Mouse (Mus musculus): ENCODE results near the gene Syn3.
"Not testable (repeated sequence)": the region's sequence is repeated elsewhere in the genome, so short reads cannot be mapped to it uniquely, and the experiment has no call there.

Syn3 gene

DNA sequence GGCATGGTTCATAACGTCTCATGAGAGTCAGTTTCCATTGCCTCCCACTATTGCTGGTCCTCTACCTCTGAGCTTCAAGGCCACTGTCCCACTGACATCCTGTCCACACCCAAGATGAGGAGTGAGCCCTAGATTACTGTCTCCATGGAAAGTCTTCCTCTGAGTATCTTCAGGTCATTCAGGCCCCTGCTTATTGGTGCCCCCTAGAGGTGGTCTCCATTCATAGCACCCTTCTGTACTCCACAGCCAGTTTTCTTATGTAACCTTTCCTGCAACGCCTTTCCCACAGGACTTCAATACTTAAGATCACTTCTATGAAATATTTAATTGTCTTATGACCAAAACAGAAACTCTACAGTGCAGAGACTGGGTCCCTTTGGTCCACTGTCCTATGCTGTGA is 80.4 kb downstream of the Syn3 start:
- DNase-seq (ENCODE audit: low read depth, low spot score): no peak

- DNase-seq (ENCODE audit: low read depth, low spot score): no peak
Measured at GRCm38 (mm10) chr10:86416806-86417205, 81.9 kb downstream of the Syn3 start.

- no peak for DNase-seq (ENCODE audit: low read depth, low spot score)
Measured at GRCm38 (mm10) chr10:86410868-86411267, 87.8 kb downstream of the Syn3 start.

- no peak for DNase-seq (ENCODE audit: low read depth, low spot score)
Measured at GRCm38 (mm10) chr10:86406952-86407351, 91.7 kb downstream of the Syn3 start.

DNA sequence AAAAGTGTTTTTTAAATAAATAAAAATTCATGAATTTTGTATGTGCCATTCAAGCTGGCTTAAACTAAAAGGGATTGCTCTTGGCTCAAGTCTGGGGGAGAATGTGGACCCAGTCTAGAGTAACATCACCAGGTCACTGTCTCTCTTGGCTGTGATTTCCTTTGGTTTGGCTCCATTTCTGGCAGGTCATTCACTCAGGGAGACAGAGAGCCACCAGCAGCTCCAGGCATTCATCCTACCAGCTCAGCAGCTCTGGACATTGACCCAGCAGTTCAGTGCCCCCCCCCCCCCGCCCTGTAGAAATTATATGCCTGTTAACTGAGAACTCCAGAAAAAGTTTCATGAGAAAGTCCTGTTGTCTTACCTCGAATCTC is 100.4 kb downstream of the Syn3 start:
- no peak for DNase-seq (ENCODE audit: low read depth, low spot score)

DNA sequence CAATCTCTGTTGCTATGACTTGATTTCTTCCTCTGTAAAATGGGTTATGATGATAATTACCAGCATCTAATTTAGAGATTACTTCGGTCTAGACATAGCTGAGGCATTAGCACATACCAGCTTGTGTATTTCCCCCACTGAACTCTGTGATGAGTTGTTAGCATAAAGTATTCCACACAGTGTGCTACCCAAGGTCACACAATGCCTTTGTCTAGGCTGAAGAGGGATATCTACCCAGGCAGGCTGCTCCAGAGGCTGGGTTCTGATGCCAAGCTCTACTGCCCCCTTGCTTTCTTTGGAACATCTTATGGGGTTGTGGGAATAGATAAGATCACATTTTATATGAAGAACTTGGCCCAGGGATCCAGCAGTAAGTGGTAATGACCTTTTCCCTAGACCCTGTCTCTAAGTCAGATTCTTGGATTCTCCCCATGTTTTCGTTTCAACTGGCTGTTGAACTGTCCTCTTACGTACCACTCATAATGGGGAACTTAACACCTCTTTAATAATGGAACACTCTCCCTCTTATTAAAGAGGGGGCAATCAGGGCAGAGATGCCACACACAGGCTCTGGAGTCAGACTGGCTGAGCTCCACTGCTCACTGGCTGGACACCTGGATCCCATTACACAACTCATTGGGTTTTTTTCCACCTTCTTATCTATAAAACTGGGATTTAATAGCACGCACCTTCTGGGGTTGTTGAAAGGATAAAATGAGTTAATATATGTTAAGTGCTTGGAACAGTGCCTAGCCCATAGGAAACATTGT is 100.9 kb downstream of the Syn3 start:
- no peak for DNase-seq (ENCODE audit: low read depth, low spot score)

GRCm38 (mm10) chr10:86392399-86392798 is 106.3 kb downstream of the Syn3 start:
- no peak for DNase-seq (ENCODE audit: low read depth, low spot score)

- no peak for DNase-seq (ENCODE audit: low read depth, low spot score)
Measured at GRCm38 (mm10) chr10:86389913-86390312, 108.8 kb downstream of the Syn3 start.

- no peak for DNase-seq (ENCODE audit: low read depth, low spot score)
Measured at GRCm38 (mm10) chr10:86389357-86389756, 109.3 kb downstream of the Syn3 start.

DNA sequence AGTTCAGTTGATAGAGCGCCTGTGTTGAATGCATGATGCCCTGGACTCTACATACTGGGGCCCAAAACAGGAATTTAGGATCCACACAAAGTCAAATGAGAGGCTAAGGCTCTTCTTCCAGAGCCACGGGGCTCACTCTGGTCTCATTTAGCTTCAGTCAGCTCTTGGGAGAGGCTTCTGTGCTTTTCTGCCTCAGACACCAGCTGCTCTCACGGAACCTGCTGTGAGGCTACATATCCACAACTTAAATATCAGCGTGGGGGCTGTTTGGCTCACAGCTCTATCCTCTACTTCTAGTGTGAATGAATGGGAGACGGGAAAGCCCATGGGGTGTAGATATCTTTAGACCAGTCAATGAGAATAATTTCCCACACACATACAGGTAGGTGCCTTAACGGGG is 109.9 kb downstream of the Syn3 start:
- DNase-seq (ENCODE audit: low read depth, low spot score): no peak

DNA sequence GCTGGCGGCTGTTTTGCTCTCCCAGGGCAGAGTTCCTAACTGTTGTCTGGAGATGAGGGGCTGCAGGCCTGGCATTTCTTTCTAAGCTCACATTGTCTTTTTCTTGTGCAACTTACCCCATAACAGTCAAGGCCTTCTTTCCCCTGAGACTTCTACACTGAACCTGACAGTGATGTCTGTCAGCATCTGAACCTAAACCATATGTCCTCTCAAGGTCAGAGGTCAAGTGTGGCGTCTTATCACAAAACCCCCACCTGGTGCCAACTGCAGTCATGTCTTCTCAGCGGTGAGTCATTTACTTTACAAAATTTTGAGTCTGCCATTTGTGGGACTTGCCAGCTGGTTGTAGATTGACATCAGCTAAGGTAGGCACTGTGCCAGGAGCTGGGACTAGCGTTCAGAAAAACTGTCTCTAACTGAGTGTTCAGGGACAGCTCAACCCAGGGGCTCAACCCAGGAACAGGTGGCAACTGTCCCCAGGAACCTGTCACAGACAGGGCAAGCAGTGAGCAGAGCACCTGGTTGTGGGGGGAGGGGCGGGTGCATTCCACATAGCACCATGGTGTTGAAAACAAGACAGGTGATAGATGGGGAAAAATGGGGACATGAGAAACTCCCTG is 110.8 kb downstream of the Syn3 start:
- no peak for DNase-seq (ENCODE audit: low read depth, low spot score)

GRCm38 (mm10) chr10:86386232-86386631 is 112.5 kb downstream of the Syn3 start:
- DNase-seq (ENCODE audit: low read depth, low spot score): no peak

GRCm38 (mm10) chr10:86385656-86386055 is 113.0 kb downstream of the Syn3 start:
- no peak for DNase-seq (ENCODE audit: low read depth, low spot score)

- no peak for DNase-seq (ENCODE audit: low read depth, low spot score)
Measured at GRCm38 (mm10) chr10:86384655-86385054, 114.0 kb downstream of the Syn3 start.

- DNase-seq (ENCODE audit: low read depth, low spot score): no peak
Measured at GRCm38 (mm10) chr10:86381922-86382260, 116.8 kb downstream of the Syn3 start.

DNA sequence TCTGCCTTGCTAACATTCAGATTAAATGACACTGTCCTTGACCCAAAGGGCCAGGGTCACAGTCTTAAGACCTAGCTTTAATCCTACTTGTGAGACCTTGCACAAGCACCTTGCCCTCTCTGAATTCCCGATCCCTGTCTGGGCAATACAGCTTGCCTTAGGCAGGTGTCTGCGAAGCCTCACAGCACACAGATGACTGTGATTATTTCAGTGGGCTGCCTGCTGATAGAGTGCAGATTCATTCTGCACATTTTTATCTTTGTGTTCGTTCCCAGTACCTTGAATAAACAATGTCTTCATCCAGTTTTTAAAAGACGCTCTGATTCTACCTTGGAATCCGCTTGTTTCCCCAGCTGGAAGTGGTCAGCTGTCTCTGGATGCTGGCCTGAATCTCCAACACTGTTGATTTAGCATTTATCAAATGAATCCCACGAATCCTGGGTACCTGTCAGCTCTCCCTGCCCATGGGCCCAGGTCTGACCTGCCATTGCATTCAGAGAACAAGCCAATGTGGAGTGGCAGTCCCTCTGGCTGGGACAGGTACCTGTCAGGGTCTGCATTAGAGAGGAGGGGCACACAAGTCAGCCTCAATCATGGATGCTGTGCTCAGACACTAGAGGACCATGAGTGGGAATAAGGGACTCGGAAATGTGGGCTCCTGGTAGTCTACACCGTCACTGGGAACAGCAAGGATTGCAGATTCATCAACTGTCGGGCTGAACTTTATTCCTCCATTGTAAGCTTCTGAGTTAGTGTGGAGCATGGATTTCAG is 117.4 kb downstream of the Syn3 start:
- no peak for DNase-seq (ENCODE audit: low read depth, low spot score)

- DNase-seq (ENCODE audit: low read depth, low spot score): no peak
Measured at GRCm38 (mm10) chr10:86380626-86381025, 118.1 kb downstream of the Syn3 start.

DNA sequence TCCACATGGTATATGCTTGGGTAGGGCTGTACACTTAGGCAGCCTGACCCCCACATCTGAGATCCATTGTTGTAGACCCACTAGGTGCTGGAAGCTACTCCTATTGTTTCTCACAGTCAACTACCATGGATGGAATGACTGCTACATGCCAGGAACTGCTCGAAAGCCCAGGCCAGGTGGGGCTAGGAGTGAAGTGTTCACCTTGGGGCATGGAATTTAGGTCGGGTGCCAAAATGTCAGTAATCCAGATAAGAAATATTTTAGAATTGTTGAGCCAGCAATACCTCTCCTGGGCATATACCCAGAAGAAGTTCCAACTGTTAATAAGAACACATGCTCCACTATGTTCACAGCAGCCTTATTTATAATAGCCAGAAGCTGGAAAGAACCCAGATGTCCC is 119.9 kb downstream of the Syn3 start:
- DNase-seq (ENCODE audit: low read depth, low spot score): not testable (repeated sequence)

- DNase-seq (ENCODE audit: low read depth, low spot score): no peak
Measured at GRCm38 (mm10) chr10:86376392-86377185, 122.1 kb downstream of the Syn3 start.

GRCm38 (mm10) chr10:86375903-86376302 is 122.8 kb downstream of the Syn3 start:
- no peak for DNase-seq (ENCODE audit: low read depth, low spot score)

GRCm38 (mm10) chr10:86374061-86374460 is 124.6 kb downstream of the Syn3 start:
- no peak for DNase-seq (ENCODE audit: low read depth, low spot score)

- DNase-seq (ENCODE audit: low read depth, low spot score): no peak
Measured at GRCm38 (mm10) chr10:86371561-86371960, 127.1 kb downstream of the Syn3 start.

Measured in mesoderm, embryonic 11.5 days (tissue).